Mouse (Mus musculus): Measurements from ENCODE around the gene Plekhg5. TPM values are rescaled to one million over a fixed set of nuclear protein-coding genes. Genes with fewer than 3 reads are reported as not detected.
"Not testable (repeated sequence)": the region's sequence is repeated elsewhere in the genome, so short reads cannot be mapped to it uniquely, and the experiment has no call there.

The Plekhg5 gene
- 10 to 100 TPM; 21.2 to 25.7 TPM for total RNA-seq (2021)

GRCm38 (mm10) chr4:152072121-152072601 is at the start of gene Plekhg5:
Gene Plekhg5 (plus strand): TSS chr4:152072498.
- peak; percentile 77 for DNase-seq
- intact Hi-C loops (cut with DNase I) = no loop called here

GRCm38 (mm10) chr4:152022506-152022905 is 49.8 kb upstream of the Plekhg5 start:
- DNase-seq = no peak
- intact Hi-C loops (cut with DNase I) = no loop called here

- intact Hi-C loops (cut with DNase I) = no loop called here
- no peak for DNase-seq
These were observed 47.8 kb upstream of the Plekhg5 start for GRCm38 (mm10) chr4:152024525-152024924.

- intact Hi-C loops (cut with DNase I) = loop anchor here (5.0 kb wide), 1 partner anchor 45 kb away; no protein-coding TSS in a partner anchor
- peak; percentile 20 for DNase-seq
These were observed 45.4 kb upstream of the Plekhg5 start for GRCm38 (mm10) chr4:152026751-152027508.

GRCm38 (mm10) chr4:152027524-152027923 is 44.8 kb upstream of the Plekhg5 start, which contains the start of gene Zbtb48:
Gene Zbtb48 (minus strand): TSS chr4:152027671.
- intact Hi-C loops (cut with DNase I) = loop anchor here (5.0 kb wide), 1 partner anchor 45 kb away; no protein-coding TSS in a partner anchor
- peak; percentile 96 for DNase-seq

GRCm38 (mm10) chr4:152028456-152028855 is 43.8 kb upstream of the Plekhg5 start:
- intact Hi-C loops (cut with DNase I) = loop anchor here (5.0 kb wide), 1 partner anchor 46 kb away; no protein-coding TSS in a partner anchor
- no peak for DNase-seq

- intact Hi-C loops (cut with DNase I) = loop anchor here (5.0 kb wide), 1 partner anchor 47 kb away; no protein-coding TSS in a partner anchor
- no peak for DNase-seq
These were observed 43.2 kb upstream of the Plekhg5 start for GRCm38 (mm10) chr4:152029087-152029486.

GRCm38 (mm10) chr4:152029997-152030396 is 42.3 kb upstream of the Plekhg5 start:
- no peak for DNase-seq
- intact Hi-C loops (cut with DNase I) = loop anchor here (5.0 kb wide), 1 partner anchor 48 kb away; no protein-coding TSS in a partner anchor

GRCm38 (mm10) chr4:152032922-152033321 is 39.4 kb upstream of the Plekhg5 start:
- intact Hi-C loops (cut with DNase I) = no loop called here
- no peak for DNase-seq

- intact Hi-C loops (cut with DNase I); DNase-seq: not testable (repeated sequence)
These were observed 35.8 kb upstream of the Plekhg5 start for GRCm38 (mm10) chr4:152036464-152036863.

GRCm38 (mm10) chr4:152038225-152038984 is 33.9 kb upstream of the Plekhg5 start, which contains the start of gene Tas1r1:
Gene Tas1r1 (minus strand): TSS chr4:152038568.
- DNase-seq = peak; percentile 41
- intact Hi-C loops (cut with DNase I) = loop anchor here (2.0 kb wide), 1 partner anchor 58 kb away; no protein-coding TSS in a partner anchor

GRCm38 (mm10) chr4:152038985-152039830 is 33.1 kb upstream of the Plekhg5 start, which contains the start of gene Nol9:
Gene Nol9 (plus strand): TSS chr4:152039321.
- intact Hi-C loops (cut with DNase I) = loop anchor here (2.0 kb wide), 1 partner anchor 58 kb away; no protein-coding TSS in a partner anchor
- peak; percentile 96 for DNase-seq

- no peak for DNase-seq
- intact Hi-C loops (cut with DNase I) = loop anchor here (2.0 kb wide), 1 partner anchor 59 kb away; no protein-coding TSS in a partner anchor
These were observed 32.4 kb upstream of the Plekhg5 start for GRCm38 (mm10) chr4:152039831-152040310.

- no peak for DNase-seq
- intact Hi-C loops (cut with DNase I) = no loop called here
These were observed 30.2 kb upstream of the Plekhg5 start for GRCm38 (mm10) chr4:152041924-152042641.

GRCm38 (mm10) chr4:152043171-152043570 is 29.1 kb upstream of the Plekhg5 start:
- DNase-seq = no peak
- intact Hi-C loops (cut with DNase I) = no loop called here

GRCm38 (mm10) chr4:152044609-152045008 is 27.7 kb upstream of the Plekhg5 start:
- DNase-seq = no peak
- intact Hi-C loops (cut with DNase I) = no loop called here

GRCm38 (mm10) chr4:152062390-152063110 is 9.7 kb upstream of the Plekhg5 start:
- intact Hi-C loops (cut with DNase I) = no loop called here
- no peak for DNase-seq

- no peak for DNase-seq
- intact Hi-C loops (cut with DNase I) = no loop called here
These were observed 5.0 kb upstream of the Plekhg5 start for GRCm38 (mm10) chr4:152067280-152067679.
